Mouse (Mus musculus) midbrain, embryonic 12.5 days (tissue): ENCODE measurements around the gene Pak6. TPM values are rescaled to one million over a fixed set of nuclear protein-coding genes. Genes with fewer than 3 reads are reported as not detected.
A peak's percentile ranks its signal among the peaks of the same experiment; 100 is the strongest.

Experiments
- ATAC-seq: fragments of 200-750 bp; cut with Nextera tagmentation; 2 replicates; pipeline ENCODE4 v1.8.0; 2017; ENCODE audit warnings: low read depth, moderate TSS enrichment, moderate library complexity; ENCODE audit not compliant: low FRiP score
- H3K27ac ChIP-seq: fragments of 300-500 bp; sonication (generic); replicated peaks from 2 replicates; pipeline ENCODE4 v1.5.1; 2016; ENCODE audit warnings: mild to moderate bottlenecking
- H3K27me3 ChIP-seq: fragments of 300-500 bp; sonication (generic); 2 replicates; pipeline ENCODE4 v1.6.1; 2016; ENCODE audit warnings: mild to moderate bottlenecking
- H3K36me3 ChIP-seq: fragments of 300-500 bp; sonication (generic); 2 replicates; pipeline ENCODE4 v1.6.1; 2016
- H3K4me1 ChIP-seq: fragments of 300-500 bp; sonication (generic); 2 replicates; pipeline ENCODE4 v1.6.1; 2016
- H3K4me2 ChIP-seq: fragments of 300-500 bp; sonication (generic); replicated peaks from 2 replicates; pipeline ENCODE4 v1.6.1; 2016; ENCODE audit warnings: mild to moderate bottlenecking, moderate library complexity
- H3K4me3 ChIP-seq: fragments of 300-500 bp; sonication (generic); 2 replicates; pipeline ENCODE4 v1.5.1; 2016; ENCODE audit warnings: mild to moderate bottlenecking
- H3K9ac ChIP-seq: fragments of 300-500 bp; sonication (generic); replicated peaks from 2 replicates; pipeline ENCODE4 v1.6.1; 2016; ENCODE audit warnings: mild to moderate bottlenecking, moderate library complexity
- H3K9me3 ChIP-seq: fragments of 300-500 bp; sonication (generic); 2 replicates; pipeline ENCODE4 v1.6.1; 2016; ENCODE audit warnings: mild to moderate bottlenecking
- WGBS: fragments of 180-500 bp; shearing (Covaris S2); methylation state at CpG from one replicate; pipeline ENCODE4 v1.1.7; 2016; 5-methylcytosine and 5-hydroxymethylcytosine counted together
- polyA plus RNA-seq: library from polyadenylated mRNA; unstranded; fragments of >200 nt; fragmentation: Nextera tagmentation; extraction: Ambion mirVana; gene quantifications from 2 replicates; pipeline ENCODE4 v1.2.1, GENCODE M21; 2016

Pak6 gene
- polyA plus RNA-seq, 1 experiment from 2014 or later = 5.8 TPM

DNA sequence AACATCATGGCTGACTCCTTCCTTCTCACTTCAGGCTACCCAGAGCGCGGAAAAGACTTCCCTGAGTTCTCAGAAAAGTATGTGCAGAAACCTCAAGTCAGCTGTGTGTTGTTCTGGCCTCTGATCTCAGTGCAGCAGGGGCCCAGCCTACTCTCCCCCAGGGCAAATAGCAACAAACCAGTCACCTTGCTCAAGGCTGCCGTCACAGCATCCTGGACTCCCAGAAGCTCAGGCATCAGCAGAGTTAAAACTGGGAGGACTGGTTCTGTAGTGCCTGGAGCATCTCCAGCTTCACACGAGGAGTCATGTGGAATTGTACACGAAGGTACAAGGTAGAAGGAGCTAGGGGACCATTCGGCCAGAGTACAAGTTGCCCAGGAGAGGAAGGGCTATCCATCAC lies 6.1 kb downstream of the Pak6 start:
- ATAC-seq = no peak
- H3K36me3 ChIP-seq = no peaks in the 10 kb centered on the region
- H3K4me1 ChIP-seq = 0 out of 2 replicates have a peak, but pooled peaks cover 6% of the 10 kb centered on the region
- H3K27ac ChIP-seq = no peak overlapping the region
- H3K9ac ChIP-seq = no peak overlapping the region
- H3K4me2 ChIP-seq = no peak overlapping the region
- WGBS = 75% methylated on average over 6 of the region's 6 CpGs
- H3K9me3 ChIP-seq = no peaks in the 10 kb centered on the region
- peaks cover 51% of the 10 kb centered on the region for H3K27me3 ChIP-seq
- no peak overlapping the region for H3K4me3 ChIP-seq

DNA sequence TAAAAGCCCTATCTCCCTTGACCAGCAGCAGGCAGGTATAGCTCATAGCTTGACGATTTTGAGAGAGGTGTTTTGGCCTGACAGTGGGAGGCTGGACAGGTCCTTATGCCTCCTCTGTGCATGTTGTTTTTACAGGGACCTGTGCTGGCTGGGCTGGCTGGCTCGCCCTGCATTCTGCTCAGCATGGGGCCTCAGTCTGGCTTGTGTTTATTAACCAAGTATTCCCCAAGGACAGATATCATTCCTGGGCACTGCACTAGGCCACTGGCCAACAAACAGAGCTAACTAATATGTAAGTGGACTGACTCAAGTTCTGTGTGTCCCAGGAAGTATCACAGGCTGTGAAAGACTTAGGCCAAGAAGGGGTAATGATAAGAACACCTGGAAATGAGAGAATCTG lies 6.7 kb downstream of the Pak6 start:
- Histone ChIP-seq H3K4me2 (no peak overlapping the region), H3K36me3 (no peaks in the 10 kb centered on the region), H3K4me1 (0 out of 2 replicates have a peak, but pooled peaks cover 6% of the 10 kb centered on the region), H3K4me3 (no peak overlapping the region), H3K9me3 (no peaks in the 10 kb centered on the region), H3K9ac (no peak overlapping the region), H3K27ac (no peak overlapping the region), H3K27me3 (peaks cover 53% of the 10 kb centered on the region)
- WGBS = 58% methylated on average over 2 of the region's 2 CpGs
- ATAC-seq = no peak

GRCm38 (mm10) chr2:118671728-118672127 lies 8.6 kb downstream of the Pak6 start:
- Histone ChIP-seq H3K9ac (no peak overlapping the region), H3K4me2 (no peak overlapping the region), H3K27me3 (peaks cover 58% of the 10 kb centered on the region), H3K9me3 (no peaks in the 10 kb centered on the region), H3K4me3 (no peak overlapping the region), H3K4me1 (peaks cover 10% of the 10 kb centered on the region), H3K27ac (no peak overlapping the region), H3K36me3 (no peaks in the 10 kb centered on the region)
- no peak for ATAC-seq
- 77% methylated on average over 1 of the region's 1 CpGs for WGBS

DNA sequence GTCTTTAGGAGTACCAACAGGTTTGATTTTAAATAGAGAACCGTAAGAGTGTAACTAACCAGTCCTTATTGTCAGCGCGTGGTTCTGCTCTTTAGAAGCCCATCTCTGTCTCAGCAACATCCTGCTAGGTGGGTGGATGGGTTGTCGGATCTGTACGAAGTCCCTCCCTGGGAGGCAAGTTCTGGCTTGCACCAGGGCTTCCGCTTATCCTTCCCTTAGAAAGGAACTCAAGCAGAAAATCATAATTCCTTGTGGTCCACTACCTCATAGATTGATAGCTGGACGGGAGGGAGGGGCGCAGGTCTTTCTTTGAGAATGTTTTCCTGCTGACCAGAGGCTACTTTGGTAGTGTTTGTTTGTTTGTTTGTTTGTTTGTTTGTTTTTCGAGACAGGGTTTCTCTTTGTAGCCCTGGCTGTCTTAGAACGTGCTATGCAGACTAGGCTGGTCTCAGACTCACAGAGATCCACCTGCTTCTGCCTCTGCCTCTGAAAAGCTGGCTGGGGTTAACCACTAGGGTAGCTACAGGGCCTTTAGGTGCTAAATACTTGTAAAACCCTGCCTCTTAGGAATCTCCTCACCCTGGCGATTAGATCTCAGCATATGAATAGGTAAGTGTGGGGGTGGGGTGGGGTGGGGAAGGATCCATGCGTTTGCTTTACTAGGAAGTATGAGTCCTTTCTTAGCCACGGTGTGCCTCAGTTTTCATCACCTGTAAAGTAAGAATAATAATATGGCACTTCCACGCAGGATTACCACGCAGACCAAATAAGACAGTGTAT lies 10.8 kb downstream of the Pak6 start:
- ATAC-seq = no peak
- Histone ChIP-seq H3K27me3 (peaks cover 76% of the 10 kb centered on the region), H3K9me3 (no peaks in the 10 kb centered on the region), H3K4me1 (peaks cover 21% of the 10 kb centered on the region), H3K36me3 (no peaks in the 10 kb centered on the region), H3K4me3 (no peak overlapping the region), H3K4me2 (no peak overlapping the region), H3K9ac (no peak overlapping the region), H3K27ac (no peak overlapping the region)
- WGBS = 27% methylated on average over 15 of the region's 15 CpGs

- Histone ChIP-seq H3K4me3 (no peak overlapping the region), H3K4me2 (no peak overlapping the region), H3K36me3 (no peaks in the 10 kb centered on the region), H3K27ac (no peak overlapping the region), H3K9ac (no peak overlapping the region), H3K27me3 (peaks cover 82% of the 10 kb centered on the region), H3K9me3 (no peaks in the 10 kb centered on the region), H3K4me1 (peaks cover 21% of the 10 kb centered on the region)
- 22% methylated on average over 7 of the region's 7 CpGs for WGBS
- ATAC-seq = no peak
Observed at GRCm38 (mm10) chr2:118674500-118674899, 11.4 kb downstream of the Pak6 start.

DNA sequence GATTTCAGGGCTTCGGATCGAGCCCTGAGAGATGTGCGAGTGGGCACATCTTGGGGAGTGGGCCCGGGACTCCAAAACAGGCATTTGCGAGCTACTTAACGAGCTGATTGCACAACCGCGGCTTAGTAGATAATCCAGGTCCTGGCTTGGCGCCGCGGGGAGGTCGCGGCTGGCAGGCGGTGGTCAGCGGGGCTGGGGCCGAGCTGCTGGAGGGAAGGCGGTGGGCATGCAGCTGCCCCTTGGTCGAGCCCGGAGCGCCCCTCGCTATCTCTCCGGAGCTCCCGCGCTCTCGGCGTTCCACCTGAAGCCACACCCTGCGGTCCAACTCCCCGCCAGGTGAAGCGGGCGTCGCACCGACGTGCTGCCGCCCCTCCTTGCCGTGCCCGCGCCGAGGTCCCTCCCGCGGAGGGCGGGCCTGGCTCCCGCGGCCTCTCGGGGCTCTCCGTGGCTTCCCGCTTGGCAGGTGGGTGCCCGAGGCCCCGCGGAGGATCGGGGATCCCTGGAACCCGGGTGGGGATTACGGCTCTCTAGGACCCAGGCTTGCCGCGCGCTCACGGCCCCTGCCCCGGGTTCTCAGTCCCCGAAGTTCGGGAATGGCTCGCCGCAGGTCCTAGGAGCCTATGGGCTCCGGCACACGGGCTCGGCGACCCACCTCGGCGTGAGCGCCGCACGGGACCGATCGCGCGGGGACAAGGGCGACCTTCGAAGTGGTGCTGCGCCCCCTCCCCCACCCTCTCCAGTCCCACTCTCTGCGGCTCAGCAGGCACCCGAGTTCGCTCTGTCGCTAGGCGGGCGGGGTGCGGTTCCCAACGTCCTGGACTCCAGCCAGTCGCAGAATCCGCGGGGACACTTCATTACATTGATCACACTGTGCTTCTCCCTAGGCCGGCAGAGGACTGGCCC lies 14.0 kb downstream of the Pak6 start:
- Histone ChIP-seq H3K27me3 (peaks cover 88% of the 10 kb centered on the region), H3K9me3 (no peaks in the 10 kb centered on the region), H3K36me3 (no peaks in the 10 kb centered on the region), H3K27ac (no peak overlapping the region), H3K4me2 (peak overlapping the region; percentile 93), H3K4me1 (peaks cover 21% of the 10 kb centered on the region), H3K4me3 (peak overlapping the region; percentile 56), H3K9ac (peak overlapping the region; percentile 43)
- ATAC-seq = peak; percentile 52
- under 1% methylated on average over 83 of the region's 89 CpGs for WGBS

DNA sequence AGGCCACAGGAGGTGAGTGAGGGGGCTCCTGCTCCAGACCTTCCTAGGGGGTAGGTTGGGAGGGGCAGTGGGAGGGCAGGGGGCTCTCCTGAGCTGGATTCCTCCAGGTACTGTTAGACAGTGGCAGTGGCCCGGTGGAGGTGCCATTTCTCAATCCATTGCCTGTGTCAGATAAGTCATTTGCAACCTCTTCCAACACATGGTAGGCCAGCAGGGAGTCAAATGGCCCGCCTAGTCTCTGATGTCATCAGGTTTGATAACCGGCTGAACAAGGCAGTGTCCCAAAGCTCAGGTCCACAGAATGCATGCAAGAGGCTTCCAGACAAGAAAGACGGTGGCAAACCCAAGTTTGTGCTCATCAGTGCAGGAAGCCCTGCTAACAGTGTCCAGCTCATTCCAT lies 14.7 kb downstream of the Pak6 start:
- Histone ChIP-seq H3K27me3 (peaks cover 80% of the 10 kb centered on the region), H3K9me3 (no peaks in the 10 kb centered on the region), H3K9ac (peak overlapping the region; percentile 43; the same call in 1 of the 2 replicates), H3K36me3 (no peaks in the 10 kb centered on the region), H3K27ac (no peak overlapping the region), H3K4me3 (peak overlapping the region; percentile 56), H3K4me2 (peak overlapping the region; percentile 93), H3K4me1 (peaks cover 21% of the 10 kb centered on the region)
- 17% methylated on average over 4 of the region's 4 CpGs for WGBS
- no peak for ATAC-seq

DNA sequence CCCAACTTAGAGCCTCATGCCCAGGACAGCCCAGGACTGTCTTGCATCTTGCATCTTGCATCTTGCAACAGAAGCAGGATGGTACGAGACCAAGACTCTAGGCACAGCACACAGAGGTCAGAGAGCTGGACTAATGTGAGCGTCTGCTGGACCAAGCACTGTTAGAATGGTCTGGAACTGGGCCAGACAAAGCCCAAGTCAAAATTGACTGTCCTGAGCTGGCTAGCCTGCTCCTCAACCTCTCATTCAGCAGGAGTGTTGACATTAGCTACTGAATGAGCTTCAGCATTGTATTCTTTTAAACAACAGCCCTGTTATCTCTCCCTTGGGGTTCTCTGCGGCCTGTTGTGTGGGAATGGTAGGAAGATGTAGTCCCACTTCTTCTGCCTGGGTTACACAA lies 16.5 kb downstream of the Pak6 start:
- ATAC-seq = no peak
- Histone ChIP-seq H3K27me3 (peaks cover 63% of the 10 kb centered on the region), H3K9me3 (no peaks in the 10 kb centered on the region), H3K4me2 (no peak overlapping the region), H3K36me3 (no peaks in the 10 kb centered on the region), H3K9ac (no peak overlapping the region), H3K27ac (no peak overlapping the region), H3K4me3 (no peak overlapping the region), H3K4me1 (peaks cover 16% of the 10 kb centered on the region)
- 81% methylated on average over 3 of the region's 3 CpGs for WGBS

DNA sequence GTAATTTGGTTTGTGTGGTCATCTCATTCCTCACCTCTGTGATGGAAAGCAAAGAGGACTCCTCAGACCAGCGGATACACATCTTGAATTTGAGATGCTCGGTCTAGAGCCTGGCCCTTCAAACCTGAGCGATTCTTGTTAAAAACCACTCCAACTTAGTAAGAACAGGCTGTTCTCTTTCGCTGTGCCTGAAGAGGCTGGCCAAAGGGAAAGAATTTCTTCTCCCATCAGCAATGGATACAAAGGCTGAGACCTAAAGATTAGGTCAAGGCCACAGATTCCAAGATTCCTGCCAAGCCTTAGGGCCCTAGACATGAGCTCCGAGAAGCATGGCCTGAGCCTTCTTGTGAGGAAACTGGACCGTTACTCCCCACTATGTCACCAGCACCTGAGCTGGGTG lies 17.8 kb downstream of the Pak6 start:
- WGBS = 88% methylated on average over 6 of the region's 6 CpGs
- Histone ChIP-seq H3K36me3 (no peaks in the 10 kb centered on the region), H3K4me3 (no peak overlapping the region), H3K9me3 (no peaks in the 10 kb centered on the region), H3K4me1 (peaks cover 16% of the 10 kb centered on the region), H3K4me2 (no peak overlapping the region), H3K9ac (no peak overlapping the region), H3K27ac (no peak overlapping the region), H3K27me3 (peaks cover 51% of the 10 kb centered on the region)
- no peak for ATAC-seq

- Histone ChIP-seq H3K9ac (no peak overlapping the region), H3K27ac (no peak overlapping the region), H3K9me3 (no peaks in the 10 kb centered on the region), H3K27me3 (peaks cover 37% of the 10 kb centered on the region), H3K4me1 (peaks cover 2% of the 10 kb centered on the region; the same call in 1 of the 2 replicates), H3K4me2 (no peak overlapping the region), H3K36me3 (no peaks in the 10 kb centered on the region), H3K4me3 (no peak overlapping the region)
- ATAC-seq = no peak
- WGBS = 55% methylated on average over 8 of the region's 8 CpGs
Observed at GRCm38 (mm10) chr2:118682544-118683260, 19.6 kb downstream of the Pak6 start.

- Histone ChIP-seq H3K4me1 (no peaks in the 10 kb centered on the region), H3K4me2 (no peak overlapping the region), H3K27me3 (peaks cover 13% of the 10 kb centered on the region; the same call in 1 of the 2 replicates), H3K9ac (no peak overlapping the region), H3K9me3 (no peaks in the 10 kb centered on the region), H3K4me3 (no peak overlapping the region), H3K27ac (no peak overlapping the region), H3K36me3 (no peaks in the 10 kb centered on the region)
- ATAC-seq = no peak
- 92% methylated on average over 4 of the region's 4 CpGs for WGBS
Observed at GRCm38 (mm10) chr2:118685088-118685487, 22.0 kb downstream of the Pak6 start.
